Mouse (Mus musculus) limb, embryonic 10.5 days (tissue): ENCODE data around the gene Kcna2. TPM values are rescaled to one million over a fixed set of nuclear protein-coding genes. Genes with fewer than 3 reads are reported as not detected.

ENCODE experiments used
- polyA plus RNA-seq: library from polyadenylated mRNA; unstranded; fragments of >200 nt; fragmentation: Nextera tagmentation; extraction: Ambion mirVana; gene quantifications from 2 replicates; pipeline ENCODE4 v1.2.1, GENCODE M21; 2016

Gene Kcna2
- polyA plus RNA-seq, 1 experiment from 2014 or later, result 0.03 TPM

Other genes with a start within 250 kb of the Kcna2 start
- 2.0 and 2.1 TPM in 2 replicates for gene Kcna3, start 65.0 kb upstream of the Kcna2 start, polyA plus RNA-seq
- not detected in 2 replicates for gene Kcna10, start 81.9 kb downstream of the Kcna2 start, polyA plus RNA-seq
- not detected in 2 replicates for gene Cym, start 120.6 kb downstream of the Kcna2 start, polyA plus RNA-seq
- not detected in 2 replicates for gene A630076J17Rik, start 129.5 kb downstream of the Kcna2 start, polyA plus RNA-seq
- not detected in 2 replicates for gene Prok1, start 138.6 kb downstream of the Kcna2 start, polyA plus RNA-seq
- gene Lamtor5, start 177.7 kb downstream of the Kcna2 start, polyA plus RNA-seq, result 174 and 179 TPM in 2 replicates
- gene Slc16a4, start 190.1 kb downstream of the Kcna2 start, polyA plus RNA-seq, result 1.9 and 4.2 TPM in 2 replicates
- 17.2 and 17.4 TPM in 2 replicates for gene Rbm15, start 232.5 kb downstream of the Kcna2 start, polyA plus RNA-seq